Mouse (Mus musculus) gastrocnemius, postnatal 10 days (tissue): ENCODE measurements around the gene Cdsn. TPM values are rescaled to one million over a fixed set of nuclear protein-coding genes. Genes with fewer than 3 reads are reported as not detected.

Source experiments
- DNase-seq: peaks from one replicate; pipeline ENCODE4 v3.0.0; 2021; ENCODE audit warnings: mixed read lengths
- total RNA-seq, 2 experiments: library from RNA; stranded (reverse); gene quantifications; 2 replicates each; pipeline ENCODE4 v1.2.3; 2021

Cdsn gene
- total RNA-seq, 2 experiments from 2014 or later, result 0.14 to 0.19 TPM

DNA sequence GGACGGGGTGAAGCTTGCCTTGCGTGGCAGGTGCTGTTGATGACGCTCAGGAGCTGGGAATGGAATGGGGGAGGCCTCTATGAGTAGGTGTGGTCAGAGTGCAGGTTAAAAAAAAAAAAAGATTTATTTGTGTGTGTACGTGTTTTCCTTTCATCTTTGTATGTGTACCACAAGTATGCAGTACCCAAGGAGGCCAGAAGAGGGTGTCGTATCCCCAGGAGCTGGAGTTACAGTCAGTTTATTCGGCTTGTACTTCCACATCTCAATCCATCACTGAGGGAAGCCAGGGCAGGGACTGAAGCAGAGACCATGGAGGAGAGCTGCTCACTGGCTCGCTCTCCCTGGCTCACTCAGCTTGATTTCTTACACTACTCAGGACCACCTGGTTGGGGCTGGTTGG lies 19.5 kb downstream of the Cdsn start:
- DNase-seq, result no peak

GRCm38 (mm10) chr17:35578211-35578610 lies 26.3 kb downstream of the Cdsn start:
- peak; percentile 84 for DNase-seq

DNA sequence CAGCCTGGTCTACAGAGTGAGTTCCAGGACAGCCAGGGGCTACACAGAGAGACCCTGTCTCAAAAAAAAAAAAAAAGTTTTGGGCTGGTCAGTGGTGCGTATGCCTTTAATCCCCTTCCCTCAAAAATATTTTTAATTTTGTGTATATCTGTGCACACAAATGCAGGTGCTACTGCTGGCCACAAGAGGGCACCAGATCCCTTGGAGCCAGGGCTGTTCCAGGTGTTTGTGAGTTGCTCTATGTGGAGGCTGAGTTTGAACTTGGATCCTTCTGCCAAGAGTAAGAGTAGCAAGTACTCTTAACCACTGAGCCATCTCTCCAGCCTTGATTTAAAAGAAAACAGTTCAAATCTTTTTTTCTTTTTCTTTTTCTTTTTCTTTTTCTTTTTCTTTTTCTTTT lies 31.0 kb downstream of the Cdsn start:
- DNase-seq, result no peak

- peak; percentile 82 for DNase-seq
Measured at GRCm38 (mm10) chr17:35584330-35584937, 32.5 kb downstream of the Cdsn start.

DNA sequence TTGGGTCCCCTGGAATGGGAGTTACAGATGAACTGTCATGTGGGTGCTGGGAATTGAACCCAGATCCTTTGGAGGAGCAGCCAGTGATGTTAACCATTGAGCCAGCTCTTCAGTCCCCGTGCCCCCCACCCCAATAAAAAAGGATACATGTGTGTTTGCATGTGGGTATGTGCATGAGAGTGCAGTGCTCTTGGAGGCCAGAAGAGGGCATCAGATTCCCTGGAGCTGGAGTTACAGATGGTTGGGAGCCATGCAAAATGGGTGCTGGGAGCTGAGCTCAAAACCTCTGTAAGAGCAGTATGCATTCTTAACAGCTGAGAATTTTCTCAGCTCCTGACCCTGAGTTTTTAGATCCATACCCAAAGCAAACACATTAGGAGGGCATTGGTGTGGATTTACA lies 35.4 kb downstream of the Cdsn start:
- DNase-seq, result no peak

- no peak for DNase-seq
Measured at GRCm38 (mm10) chr17:35588387-35588786, 36.5 kb downstream of the Cdsn start.

GRCm38 (mm10) chr17:35590410-35591218 lies 38.7 kb downstream of the Cdsn start:
- peak; percentile 84 for DNase-seq

DNA sequence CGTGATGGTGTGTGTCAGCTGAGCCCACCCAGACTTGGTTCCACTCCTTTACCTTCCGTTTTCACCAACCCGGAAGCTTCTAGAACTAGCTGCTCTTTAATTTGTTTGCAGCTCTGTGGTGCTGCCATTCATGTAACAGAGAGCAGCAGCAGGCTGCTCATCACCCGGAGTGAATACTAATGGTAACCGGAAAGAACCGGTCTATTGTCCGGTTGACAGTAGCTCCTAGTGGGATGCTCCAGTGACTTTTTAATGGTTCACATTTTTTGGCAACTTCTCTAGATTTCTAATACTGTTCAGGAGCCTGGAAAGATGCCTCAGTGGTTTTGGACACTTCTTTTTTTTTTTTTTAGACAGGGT lies 39.3 kb downstream of the Cdsn start:
- DNase-seq, result no peak

- DNase-seq, result no peak
Measured at GRCm38 (mm10) chr17:35591731-35592130, 39.8 kb downstream of the Cdsn start.

DNA sequence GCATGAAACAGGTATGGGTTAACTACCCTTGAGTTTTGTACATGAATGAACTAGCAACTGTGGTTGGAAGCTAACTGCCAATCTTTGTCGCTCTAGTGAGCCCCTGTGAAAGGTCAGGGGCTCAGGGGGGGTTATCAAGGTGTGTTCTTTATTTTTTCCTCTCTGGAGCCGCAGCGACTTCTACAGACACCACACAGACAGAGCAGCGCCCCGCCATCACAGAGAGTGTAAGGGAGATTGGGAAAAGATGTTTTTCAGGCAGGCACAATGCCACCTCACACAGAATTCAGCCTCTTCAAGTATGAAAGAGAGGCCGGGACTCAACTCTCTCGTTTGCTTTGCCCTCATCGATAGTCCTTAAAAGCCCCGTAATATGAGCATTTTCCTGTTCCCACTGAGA lies 40.2 kb downstream of the Cdsn start:
- no peak for DNase-seq

GRCm38 (mm10) chr17:35593786-35594185 lies 41.9 kb downstream of the Cdsn start:
- DNase-seq, result no peak

GRCm38 (mm10) chr17:35594456-35594855 lies 42.5 kb downstream of the Cdsn start:
- DNase-seq, result no peak

GRCm38 (mm10) chr17:35597399-35597798 lies 45.5 kb downstream of the Cdsn start:
- no peak for DNase-seq

DNA sequence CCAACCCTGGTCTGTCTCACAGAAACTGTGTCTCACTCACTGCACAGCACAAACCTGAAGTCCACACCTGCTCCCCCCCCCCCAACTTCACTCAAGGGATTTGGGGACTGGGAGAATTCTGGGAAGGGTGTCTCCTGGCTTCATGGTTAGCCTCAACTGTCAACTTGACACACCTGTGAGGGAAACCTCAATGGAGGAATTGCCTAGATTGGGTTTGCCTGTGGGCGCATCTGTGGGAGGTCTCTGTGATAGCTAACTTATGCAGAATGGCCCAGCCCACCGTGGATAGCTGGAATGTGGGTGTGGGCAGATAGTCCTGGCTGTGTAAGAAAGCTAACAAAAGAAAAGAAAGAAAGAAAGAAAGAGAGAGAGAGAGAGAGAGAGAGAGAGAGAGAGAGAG lies 49.3 kb downstream of the Cdsn start, which contains the start of gene Sfta2:
Sfta2 (plus strand) TSS at position 301 of the 400 bp plus-strand sequence.
- no peak for DNase-seq

DNA sequence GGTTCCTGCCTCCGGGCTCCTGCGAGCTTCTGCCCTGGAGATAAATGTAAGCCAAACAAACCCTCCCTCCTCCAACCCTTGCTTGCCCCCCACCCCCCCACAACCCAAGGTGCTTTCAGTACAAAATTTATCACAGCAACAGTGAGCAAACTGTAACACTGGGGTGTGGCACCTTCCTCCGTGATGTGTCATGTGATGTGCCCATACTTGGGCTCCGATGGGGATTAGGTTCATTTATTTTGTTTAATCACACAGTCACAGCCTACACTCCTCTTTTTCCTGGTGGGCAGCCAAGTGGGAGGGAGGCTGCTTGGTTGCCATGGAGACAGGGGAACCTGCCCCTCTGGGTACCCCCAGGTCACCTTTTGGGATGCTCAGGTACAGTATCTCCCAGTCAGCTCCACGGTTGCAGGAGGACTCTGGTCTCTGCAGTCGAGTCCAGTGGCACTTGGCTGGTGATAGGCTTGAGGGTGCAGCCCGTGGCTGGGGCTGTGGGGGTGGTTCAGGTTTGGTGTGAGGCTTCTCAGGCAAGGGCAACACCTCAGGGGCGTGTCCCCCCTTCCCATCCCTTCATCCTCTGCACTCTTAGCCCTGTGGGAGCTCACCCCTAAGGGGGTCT lies 49.9 kb downstream of the Cdsn start:
- DNase-seq, result no peak

Other genes starting within 250 kb of the Cdsn start
- under 1 TPM; 0.23 to 0.70 TPM for gene H2-Q1, start 231.7 kb upstream of the Cdsn start, total RNA-seq
- gene H2-Q2, start 209.9 kb upstream of the Cdsn start, total RNA-seq, result under 1 TPM; 0.34 to 0.45 TPM
- gene H2-Q4, start 172.5 kb upstream of the Cdsn start, total RNA-seq, result 1 to 10 TPM; 5.1 to 6.0 TPM
- under 1 TPM in 1 of 2 experiments, not detected in 1; 0.43 TPM for gene H2-Q6, start 127.3 kb upstream of the Cdsn start, total RNA-seq
- 1 to 10 TPM in 1 of 2 experiments, under 1 TPM in 1; 0.68 to 1.4 TPM for gene H2-Q7, start 113.0 kb upstream of the Cdsn start, total RNA-seq
- under 1 TPM; 0.14 to 0.52 TPM for gene H2-Q10, start 82.0 kb upstream of the Cdsn start, total RNA-seq
- gene Pou5f1, start 46.1 kb upstream of the Cdsn start, total RNA-seq, result not detected
- 10 to 100 TPM; 11.6 to 13.6 TPM for gene Tcf19, start 35.3 kb upstream of the Cdsn start, total RNA-seq
- 1 to 10 TPM; 5.0 to 6.8 TPM for gene Cchcr1, start 35.0 kb upstream of the Cdsn start, total RNA-seq
- gene Psors1c2, start 18.9 kb upstream of the Cdsn start, total RNA-seq, result not detected
- not detected for gene 2300002M23Rik, start 15.3 kb downstream of the Cdsn start, total RNA-seq
- gene Sfta2, start 49.4 kb downstream of the Cdsn start, total RNA-seq, result not detected
- gene Gm9573, start 74.5 kb downstream of the Cdsn start, total RNA-seq, result not detected
- gene Mucl3, start 91.6 kb downstream of the Cdsn start, total RNA-seq, result not detected
- 10 to 100 TPM; 17.0 to 24.0 TPM for gene Vars2, start 115.5 kb downstream of the Cdsn start, total RNA-seq
- 10 to 100 TPM; 18.2 to 20.5 TPM for gene Gtf2h4, start 121.6 kb downstream of the Cdsn start, total RNA-seq
- gene Ddr1, start 152.5 kb downstream of the Cdsn start, total RNA-seq, result 10 to 100 TPM; 35.2 to 42.8 TPM